Comparison of ENCODE assay signal across 16 mouse cellular contexts in the genomic region with DNA sequence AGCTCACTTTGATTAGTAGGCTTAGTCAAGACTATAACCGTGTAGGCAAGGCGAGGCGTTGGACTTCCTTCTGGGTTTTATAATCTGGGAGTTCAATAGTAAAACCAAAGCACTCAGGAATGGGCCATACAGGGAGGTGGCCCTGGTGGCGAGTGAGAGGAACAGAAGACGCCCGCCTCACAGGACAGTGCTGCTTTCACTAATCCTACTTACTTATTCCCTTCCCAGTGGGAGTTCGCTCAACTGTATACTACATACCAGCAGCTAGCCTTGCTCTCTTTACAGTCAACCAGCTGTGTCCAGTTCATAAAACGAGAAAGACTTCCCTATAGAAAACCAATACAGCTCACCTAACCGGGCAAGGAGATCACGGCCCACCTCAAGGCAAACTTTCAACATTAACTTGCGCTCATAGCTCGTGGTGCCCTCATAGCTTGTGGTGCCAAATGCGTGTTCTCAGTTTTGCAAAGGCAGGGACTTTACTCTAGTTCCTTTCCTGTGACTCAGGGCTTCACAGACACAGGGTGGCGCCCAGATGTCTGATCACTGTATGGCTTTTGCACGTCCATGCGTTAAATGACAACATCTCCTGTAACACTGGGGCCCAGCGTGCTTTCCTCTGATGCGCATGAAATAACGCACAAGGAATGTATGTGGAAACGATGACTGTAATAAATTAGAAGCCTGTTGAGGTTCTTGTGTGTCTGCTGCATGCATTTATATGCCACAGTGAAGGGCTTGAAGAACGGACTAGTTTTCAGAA.
DNase-seq lines count a peak whose midpoint lies in the region; ATAC-seq and TF ChIP-seq lines count a peak whose summit lies in the region.
"Had no signal": no experiment of that assay in that cellular context is flagged by ENCODE, and none has a peak within 500 bp of the region (broad histone marks: within the 10 kb centered on the region; RNA-seq: fewer than 3 reads in every experiment).

No protein-coding gene starts in this region.

- no peak overlapping the region for H3K9ac ChIP-seq in embryonic facial prominence, embryonic 14.5 days (ENCODE audit: low read depth, low read length)
- H3K9ac ChIP-seq in midbrain, embryonic 12.5 days (replicated peaks): no peak overlapping the region
- H3K9ac ChIP-seq: lung, embryonic 14.5 days had no signal

- H3K27ac ChIP-seq in gastrocnemius, adult 2 months: peak overlapping the region; percentile 5; the same call in 1 of the 2 replicates
- peak overlapping the region; percentile 70 for H3K27ac ChIP-seq in layer of hippocampus, adult 2 months
- no peak overlapping the region for H3K27ac ChIP-seq in embryonic facial prominence, embryonic 14.5 days (replicated peaks; ENCODE audit: low read depth, low read length)
- 0 out of 2 replicates have a peak overlapping the region, but pooled peaks have one; percentile 20 for H3K27ac ChIP-seq in midbrain, embryonic 12.5 days (replicated peaks)
- H3K27ac ChIP-seq: forebrain, embryonic 10.5 days had no signal

- WGBS in embryonic facial prominence, embryonic 14.5 days: 76% methylated on average over 21 of the region's 21 CpGs
- 67% methylated on average over 21 of the region's 21 CpGs for WGBS in midbrain, embryonic 12.5 days

- peaks cover 68% of the 10 kb centered on the region for H3K36me3 ChIP-seq in embryonic facial prominence, embryonic 14.5 days (ENCODE audit: control insufficient read depth, insufficient read depth, low read length)
- peaks cover 24% of the 10 kb centered on the region for H3K36me3 ChIP-seq in midbrain, embryonic 12.5 days

- no peak for DNase-seq in gastrocnemius, adult 2 months
- DNase-seq in gastrocnemius, postnatal 36 days: no peak
- DNase-seq in layer of hippocampus, adult 2 months (ENCODE audit: low spot score in 2 of 2): no peak
- no peak for DNase-seq in layer of hippocampus, postnatal 14 days (ENCODE audit: low spot score in 2 of 2)
- DNase-seq in embryonic facial prominence, embryonic 14.5 days (ENCODE audit: low spot score): peak; percentile 61
- no peak for DNase-seq in thymus, postnatal 14 days
- no peak for DNase-seq in layer of hippocampus, postnatal 10 days (ENCODE audit: low spot score in 2 of 2)
- DNase-seq: B cell, adult 2 months; cerebellum, adult 11 months; cerebellum, postnatal 25 days; heart, postnatal 10 days; kidney, postnatal 25 days; lung, embryonic 14.5 days; right cerebral cortex, postnatal 14 days had no signal

- H3K4me1 ChIP-seq in embryonic facial prominence, embryonic 14.5 days (ENCODE audit: control insufficient read depth, insufficient read depth, low read length): no peaks in the 10 kb centered on the region
- peaks cover 18% of the 10 kb centered on the region; the same call in 1 of the 2 replicates for H3K4me1 ChIP-seq in midbrain, embryonic 12.5 days

- no peaks in the 10 kb centered on the region for H3K27me3 ChIP-seq in embryonic facial prominence, embryonic 14.5 days (replicated peaks; ENCODE audit: control insufficient read depth, insufficient read depth, low read length)
- H3K27me3 ChIP-seq in midbrain, embryonic 12.5 days: no peaks in the 10 kb centered on the region

- no peak for ATAC-seq in embryonic facial prominence, embryonic 14.5 days (ENCODE audit: low read depth)
- no peak; the same call in 1 of the 2 replicates for ATAC-seq in midbrain, embryonic 12.5 days (ENCODE audit: low FRiP score, low read depth)

- H3K4me3 ChIP-seq in gastrocnemius, adult 2 months: peak overlapping the region; percentile 7; the same call in 1 of the 2 replicates
- no peak overlapping the region for H3K4me3 ChIP-seq in layer of hippocampus, adult 2 months
- H3K4me3 ChIP-seq in embryonic facial prominence, embryonic 14.5 days (ENCODE audit: low read depth, low read length): no peak overlapping the region
- no peak overlapping the region for H3K4me3 ChIP-seq in midbrain, embryonic 12.5 days
- H3K4me3 ChIP-seq: forebrain, embryonic 10.5 days had no signal

- intact Hi-C loops in gastrocnemius, adult 2 months (cut with DNase I): no loop called here
- intact Hi-C loops in gastrocnemius, postnatal 36 days (cut with DNase I): no loop called here

- H3K4me2 ChIP-seq in embryonic facial prominence, embryonic 14.5 days (ENCODE audit: low read depth, low read length): no peak overlapping the region
- H3K4me2 ChIP-seq in midbrain, embryonic 12.5 days (replicated peaks): no peak overlapping the region
- H3K4me2 ChIP-seq: lung, embryonic 14.5 days had no signal

- TF ChIP-seq CTCF in gastrocnemius, adult 2 months (IDR thresholded peaks at IDR 0.05): no peak
- TF ChIP-seq CTCF in layer of hippocampus, adult 2 months (conservative IDR thresholded peaks at IDR 0.05): no peak

- no peaks in the 10 kb centered on the region for H3K9me3 ChIP-seq in embryonic facial prominence, embryonic 14.5 days (ENCODE audit: control insufficient read depth, low read length)
- no peaks in the 10 kb centered on the region for H3K9me3 ChIP-seq in midbrain, embryonic 12.5 days
- H3K9me3 ChIP-seq: forebrain, embryonic 10.5 days had no signal
